Mouse (Mus musculus): ENCODE measurements at regions not wholly inside any gene's neighbourhood (a gene's known extent, or its start where the extent isn't known, plus 50 kb on each side); places are given as distances from the start of the nearest gene placed in this dataset.
"Not testable (repeated sequence)": the region's sequence is repeated elsewhere in the genome, so short reads cannot be mapped to it uniquely, and the experiment has no call there.

GRCm38 (mm10) chr15:90818161-90818560 is 138.9 kb upstream of the Cpne8 start:
- no peak for DNase-seq (ENCODE audit: low spot score)
- Histone ChIP-seq H3K4me3 (ENCODE audit: low read depth, low read length) (no peak overlapping the region), H3K4me2 (replicated peaks; ENCODE audit: low read depth, low read length) (no peak overlapping the region), H3K27ac (ENCODE audit: low read depth, low read length) (no peak overlapping the region), H3K9ac (ENCODE audit: low read depth, low read length) (no peak overlapping the region), H3K36me3 (ENCODE audit: control insufficient read depth, insufficient read depth, low read length) (no peaks in the 10 kb centered on the region), H3K4me1 (replicated peaks; ENCODE audit: control insufficient read depth, insufficient read depth, low read length) (no peaks in the 10 kb centered on the region), H3K27me3 (ENCODE audit: control insufficient read depth, insufficient read depth, low read length) (no peaks in the 10 kb centered on the region), H3K9me3 (ENCODE audit: control insufficient read depth, low read length) (no peaks in the 10 kb centered on the region)
- 82% methylated on average over 4 of the region's 4 CpGs for WGBS
- ATAC-seq (ENCODE audit: low FRiP score), result no peak

GRCm38 (mm10) chr15:90813907-90814306 is 134.7 kb upstream of the Cpne8 start:
- ATAC-seq (ENCODE audit: low FRiP score) (no peak), DNase-seq (ENCODE audit: low spot score) (no peak)
- no peak overlapping the region for H3K4me2 ChIP-seq (replicated peaks; ENCODE audit: low read depth, low read length)
- no peaks in the 10 kb centered on the region for H3K9me3 ChIP-seq (ENCODE audit: control insufficient read depth, low read length)
- no peak overlapping the region for H3K4me3 ChIP-seq (ENCODE audit: low read depth, low read length)
- H3K36me3 ChIP-seq (ENCODE audit: control insufficient read depth, insufficient read depth, low read length), result no peaks in the 10 kb centered on the region
- no peaks in the 10 kb centered on the region for H3K4me1 ChIP-seq (replicated peaks; ENCODE audit: control insufficient read depth, insufficient read depth, low read length)
- H3K27ac ChIP-seq (ENCODE audit: low read depth, low read length), result no peak overlapping the region
- 82% methylated on average over 5 of the region's 5 CpGs for WGBS
- no peak overlapping the region for H3K9ac ChIP-seq (ENCODE audit: low read depth, low read length)
- no peaks in the 10 kb centered on the region for H3K27me3 ChIP-seq (ENCODE audit: control insufficient read depth, insufficient read depth, low read length)

GRCm38 (mm10) chr15:90810341-90810740 is 131.1 kb upstream of the Cpne8 start:
- WGBS, result 79% methylated on average over 3 of the region's 3 CpGs
- no peaks in the 10 kb centered on the region for H3K4me1 ChIP-seq (replicated peaks; ENCODE audit: control insufficient read depth, insufficient read depth, low read length)
- H3K9me3 ChIP-seq (ENCODE audit: control insufficient read depth, low read length), result no peaks in the 10 kb centered on the region
- H3K36me3 ChIP-seq (ENCODE audit: control insufficient read depth, insufficient read depth, low read length), result no peaks in the 10 kb centered on the region
- H3K9ac ChIP-seq (ENCODE audit: low read depth, low read length), result no peak overlapping the region
- H3K27me3 ChIP-seq (ENCODE audit: control insufficient read depth, insufficient read depth, low read length), result no peaks in the 10 kb centered on the region
- ATAC-seq (ENCODE audit: low FRiP score) (no peak), DNase-seq (ENCODE audit: low spot score) (no peak)
- no peak overlapping the region for H3K4me2 ChIP-seq (replicated peaks; ENCODE audit: low read depth, low read length)
- H3K4me3 ChIP-seq (ENCODE audit: low read depth, low read length), result no peak overlapping the region
- no peak overlapping the region for H3K27ac ChIP-seq (ENCODE audit: low read depth, low read length)

- H3K36me3 ChIP-seq (ENCODE audit: control insufficient read depth, insufficient read depth, low read length), result no peaks in the 10 kb centered on the region
- 85% methylated on average over 6 of the region's 6 CpGs for WGBS
- no peaks in the 10 kb centered on the region for H3K9me3 ChIP-seq (ENCODE audit: control insufficient read depth, low read length)
- no peaks in the 10 kb centered on the region for H3K27me3 ChIP-seq (ENCODE audit: control insufficient read depth, insufficient read depth, low read length)
- H3K4me1 ChIP-seq (replicated peaks; ENCODE audit: control insufficient read depth, insufficient read depth, low read length), result no peaks in the 10 kb centered on the region
- H3K27ac ChIP-seq (ENCODE audit: low read depth, low read length), result no peak overlapping the region
- no peak overlapping the region for H3K9ac ChIP-seq (ENCODE audit: low read depth, low read length)
- no peak for DNase-seq (ENCODE audit: low spot score)
- no peak overlapping the region for H3K4me2 ChIP-seq (replicated peaks; ENCODE audit: low read depth, low read length)
- no peak for ATAC-seq (ENCODE audit: low FRiP score)
- no peak overlapping the region for H3K4me3 ChIP-seq (ENCODE audit: low read depth, low read length)
These were observed 129.0 kb upstream of the Cpne8 start for GRCm38 (mm10) chr15:90808236-90808635.

GRCm38 (mm10) chr15:90798056-90798455 is 118.8 kb upstream of the Cpne8 start:
- 77% methylated on average over 8 of the region's 8 CpGs for WGBS
- Histone ChIP-seq H3K27me3 (ENCODE audit: control insufficient read depth, insufficient read depth, low read length) (no peaks in the 10 kb centered on the region), H3K4me2 (replicated peaks; ENCODE audit: low read depth, low read length) (no peak overlapping the region), H3K27ac (ENCODE audit: low read depth, low read length) (no peak overlapping the region), H3K9me3 (ENCODE audit: control insufficient read depth, low read length) (no peaks in the 10 kb centered on the region), H3K9ac (ENCODE audit: low read depth, low read length) (no peak overlapping the region), H3K36me3 (ENCODE audit: control insufficient read depth, insufficient read depth, low read length) (no peaks in the 10 kb centered on the region), H3K4me1 (replicated peaks; ENCODE audit: control insufficient read depth, insufficient read depth, low read length) (no peaks in the 10 kb centered on the region), H3K4me3 (ENCODE audit: low read depth, low read length) (no peak overlapping the region)
- no peak for DNase-seq (ENCODE audit: low spot score)
- no peak for ATAC-seq (ENCODE audit: low FRiP score)

- Histone ChIP-seq H3K9ac (ENCODE audit: low read depth, low read length) (no peak overlapping the region), H3K27me3 (ENCODE audit: control insufficient read depth, insufficient read depth, low read length) (no peaks in the 10 kb centered on the region), H3K36me3 (ENCODE audit: control insufficient read depth, insufficient read depth, low read length) (no peaks in the 10 kb centered on the region), H3K9me3 (ENCODE audit: control insufficient read depth, low read length) (no peaks in the 10 kb centered on the region), H3K4me3 (ENCODE audit: low read depth, low read length) (no peak overlapping the region), H3K4me2 (replicated peaks; ENCODE audit: low read depth, low read length) (no peak overlapping the region), H3K4me1 (replicated peaks; ENCODE audit: control insufficient read depth, insufficient read depth, low read length) (no peaks in the 10 kb centered on the region), H3K27ac (ENCODE audit: low read depth, low read length) (no peak overlapping the region)
- ATAC-seq (ENCODE audit: low FRiP score), result no peak
- WGBS, result 89% methylated on average over 5 of the region's 5 CpGs
- no peak for DNase-seq (ENCODE audit: low spot score)
These were observed 110.7 kb upstream of the Cpne8 start for GRCm38 (mm10) chr15:90789941-90790340.

GRCm38 (mm10) chr15:90784741-90785140 is 105.5 kb upstream of the Cpne8 start:
- Histone ChIP-seq H3K4me3 (ENCODE audit: low read depth, low read length) (no peak overlapping the region), H3K9me3 (ENCODE audit: control insufficient read depth, low read length) (no peaks in the 10 kb centered on the region), H3K9ac (ENCODE audit: low read depth, low read length) (no peak overlapping the region), H3K36me3 (ENCODE audit: control insufficient read depth, insufficient read depth, low read length) (no peaks in the 10 kb centered on the region), H3K27me3 (ENCODE audit: control insufficient read depth, insufficient read depth, low read length) (no peaks in the 10 kb centered on the region), H3K4me1 (replicated peaks; ENCODE audit: control insufficient read depth, insufficient read depth, low read length) (no peaks in the 10 kb centered on the region), H3K27ac (ENCODE audit: low read depth, low read length) (no peak overlapping the region), H3K4me2 (replicated peaks; ENCODE audit: low read depth, low read length) (no peak overlapping the region)
- ATAC-seq (ENCODE audit: low FRiP score) (no peak), DNase-seq (ENCODE audit: low spot score) (no peak)
- WGBS, result 90% methylated on average over 5 of the region's 5 CpGs

- Histone ChIP-seq H3K4me1 (replicated peaks; ENCODE audit: control insufficient read depth, insufficient read depth, low read length) (no peaks in the 10 kb centered on the region), H3K27me3 (ENCODE audit: control insufficient read depth, insufficient read depth, low read length) (no peaks in the 10 kb centered on the region), H3K9ac (ENCODE audit: low read depth, low read length) (no peak overlapping the region), H3K27ac (ENCODE audit: low read depth, low read length) (no peak overlapping the region), H3K4me3 (ENCODE audit: low read depth, low read length) (no peak overlapping the region), H3K36me3 (ENCODE audit: control insufficient read depth, insufficient read depth, low read length) (no peaks in the 10 kb centered on the region), H3K4me2 (replicated peaks; ENCODE audit: low read depth, low read length) (no peak overlapping the region), H3K9me3 (ENCODE audit: control insufficient read depth, low read length) (no peaks in the 10 kb centered on the region)
- DNase-seq (ENCODE audit: low spot score) (no peak), ATAC-seq (ENCODE audit: low FRiP score) (no peak)
- WGBS, result 59% methylated on average over 5 of the region's 5 CpGs
These were observed 88.3 kb upstream of the Cpne8 start for GRCm38 (mm10) chr15:90767521-90767920.

GRCm38 (mm10) chr15:90764501-90764900 is 85.3 kb upstream of the Cpne8 start:
- not testable (repeated sequence) for H3K9me3 ChIP-seq (ENCODE audit: control insufficient read depth, low read length); DNase-seq (ENCODE audit: low spot score); H3K27ac ChIP-seq (ENCODE audit: low read depth, low read length); H3K4me3 ChIP-seq (ENCODE audit: low read depth, low read length); H3K9ac ChIP-seq (ENCODE audit: low read depth, low read length); H3K27me3 ChIP-seq (ENCODE audit: control insufficient read depth, insufficient read depth, low read length); ATAC-seq (ENCODE audit: low FRiP score); H3K4me1 ChIP-seq (replicated peaks; ENCODE audit: control insufficient read depth, insufficient read depth, low read length); H3K36me3 ChIP-seq (ENCODE audit: control insufficient read depth, insufficient read depth, low read length); H3K4me2 ChIP-seq (replicated peaks; ENCODE audit: low read depth, low read length)
- WGBS, result 98% methylated on average over 9 of the region's 17 CpGs
